Mouse (Mus musculus) heart, adult 2 months (tissue): ENCODE measurements at regions not wholly inside any gene's neighbourhood (a gene's known extent, or its start where the extent isn't known, plus 50 kb on each side); places are given as distances from the start of the nearest gene placed in this dataset.

ENCODE experiments used
- CTCF ChIP-seq: fragments of 200-600 bp; IDR thresholded peaks from 2 replicates; pipeline ENCODE4 v1.8.1; 2022; ENCODE audit warnings: antibody characterized with exemption, mild to moderate bottlenecking, moderate library complexity
- POLR2A ChIP-seq: fragments of 200-500 bp; IDR thresholded peaks from 2 replicates; pipeline ENCODE4 v1.6.1; 2011; ENCODE audit warnings: mild to moderate bottlenecking, low read depth, low read length, control low read depth; ENCODE audit not compliant: insufficient read depth

DNA sequence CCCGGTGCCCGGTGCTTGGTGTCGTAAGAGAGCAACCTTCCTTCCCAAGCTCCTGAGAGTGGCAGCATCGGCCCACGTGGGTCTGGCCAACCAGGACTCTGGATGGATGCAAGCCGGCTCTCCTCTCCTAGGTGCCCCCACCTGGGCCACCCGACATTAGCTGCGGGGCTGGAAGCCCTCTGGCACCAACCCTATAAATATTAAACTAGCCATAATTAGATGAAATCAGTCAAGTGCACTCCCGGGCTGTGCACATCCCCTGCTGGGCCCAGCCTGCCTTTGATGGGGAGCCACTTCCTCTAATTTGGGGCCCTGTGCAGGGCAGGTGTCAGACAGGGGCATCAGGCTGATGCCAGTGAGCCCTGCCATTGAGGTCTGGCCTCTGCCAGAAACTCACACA, 130.8 kb downstream of the Cryba4 start:
- TF ChIP-seq POLR2A (no peak), CTCF (no peak)
